Mouse (Mus musculus) cortical plate, adult 2 months (tissue): ENCODE measurements around the gene Lrrc8d.

Experiments used
- CTCF ChIP-seq: fragments of 200-500 bp; IDR thresholded peaks from 2 replicates; pipeline ENCODE4 v1.5.1; 2011; ENCODE audit warnings: mild to moderate bottlenecking, control low read depth, low read length; ENCODE audit not compliant: insufficient read depth; ENCODE audit errors: extremely low read depth
- POLR2A ChIP-seq: fragments of 200-500 bp; IDR thresholded peaks from 2 replicates; pipeline ENCODE4 v1.6.1; 2011; ENCODE audit warnings: mild to moderate bottlenecking, low read length, control low read depth; ENCODE audit not compliant: insufficient read depth; ENCODE audit errors: extremely low read depth

- TF ChIP-seq CTCF (no peak), POLR2A (no peak)
These were observed 124.5 kb downstream of the Lrrc8d start for GRCm38 (mm10) chr5:105824282-105824681.
